Mouse (Mus musculus) heart, postnatal 0 days (tissue): ENCODE measurements around the gene Reep1.
A peak's percentile ranks its signal among the peaks of the same experiment; 100 is the strongest.

Experiments used
- CTCF ChIP-seq: IDR thresholded peaks from 2 replicates; pipeline ENCODE4 v1.5.1; 2016; ENCODE audit warnings: antibody characterized with exemption, control low read depth, low read depth
- EP300 ChIP-seq: IDR thresholded peaks from 2 replicates; pipeline ENCODE4 v1.6.1; 2016; ENCODE audit warnings: antibody characterized with exemption, low read depth

DNA sequence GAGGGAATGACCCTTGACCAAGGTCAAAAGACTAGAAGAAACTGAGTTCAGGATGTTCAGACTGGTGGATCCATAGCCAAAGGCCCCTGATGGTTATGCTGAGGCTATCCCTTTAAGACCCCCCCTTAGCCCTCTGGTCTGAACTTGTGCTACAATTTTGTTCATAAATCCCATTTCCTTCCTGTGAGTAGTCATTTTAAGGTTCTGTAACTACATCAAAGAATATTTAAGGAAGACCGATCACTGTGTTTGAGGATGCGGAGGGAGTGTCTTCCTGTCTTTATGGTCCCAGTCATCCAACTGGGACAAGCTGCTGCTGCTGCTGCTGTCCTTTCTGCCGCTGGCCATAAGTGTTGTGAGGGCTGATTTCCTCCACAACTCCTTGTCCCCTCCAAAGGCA lies 3.0 kb downstream of the Reep1 start:
- TF ChIP-seq CTCF (no peak), EP300 (peak; percentile 45; the same call in 1 of the 2 replicates)
